Mouse (Mus musculus) lung, embryonic 15.5 days (tissue): ENCODE data around the gene Zscan4-ps1. TPM values are rescaled to one million over a fixed set of nuclear protein-coding genes. Genes with fewer than 3 reads are reported as not detected.
"Not testable (repeated sequence)": the region's sequence is repeated elsewhere in the genome, so short reads cannot be mapped to it uniquely, and the experiment has no call there.

Source experiments
- ATAC-seq: fragments of 200-750 bp; cut with Nextera tagmentation; 2 replicates; pipeline ENCODE4 v1.8.0; 2017; ENCODE audit warnings: moderate number of reproducible peaks, borderline replicate concordance; ENCODE audit not compliant: low FRiP score, low TSS enrichment; ENCODE audit errors: extremely low read depth
- H3K27ac ChIP-seq: fragments of 300-500 bp; sonication (generic); 2 replicates; pipeline ENCODE4 v1.5.1; 2015; ENCODE audit warnings: moderate library complexity, mild to moderate bottlenecking, inconsistent platforms
- H3K27me3 ChIP-seq: fragments of 300-500 bp; sonication (generic); 2 replicates; pipeline ENCODE4 v1.6.1; 2015; ENCODE audit warnings: inconsistent platforms
- H3K36me3 ChIP-seq: fragments of 300-500 bp; sonication (generic); 2 replicates; pipeline ENCODE4 v1.6.1; 2015; ENCODE audit warnings: inconsistent platforms
- H3K4me1 ChIP-seq: fragments of 300-500 bp; sonication (generic); 2 replicates; pipeline ENCODE4 v1.6.1; 2015; ENCODE audit warnings: inconsistent platforms
- H3K4me2 ChIP-seq: fragments of 300-500 bp; sonication (generic); 2 replicates; pipeline ENCODE4 v1.6.1; 2015; ENCODE audit warnings: inconsistent platforms, mild to moderate bottlenecking, moderate library complexity
- H3K4me3 ChIP-seq: fragments of 300-500 bp; sonication (generic); 2 replicates; pipeline ENCODE4 v1.5.1; 2015; ENCODE audit warnings: mild to moderate bottlenecking, inconsistent platforms
- H3K9ac ChIP-seq: fragments of 300-500 bp; sonication (generic); 2 replicates; pipeline ENCODE4 v1.6.1; 2015; ENCODE audit warnings: inconsistent platforms
- H3K9me3 ChIP-seq: fragments of 300-500 bp; sonication (generic); 2 replicates; pipeline ENCODE4 v1.6.1; 2016; ENCODE audit warnings: inconsistent platforms
- WGBS: fragments of 180-500 bp; shearing (Covaris S2); methylation state at CpG from one replicate; pipeline ENCODE4 v1.1.7; 2015; 5-methylcytosine and 5-hydroxymethylcytosine counted together
- polyA plus RNA-seq: library from polyadenylated mRNA; unstranded; fragments of >200 nt; fragmentation: Nextera tagmentation; extraction: Ambion mirVana; gene quantifications from 2 replicates; pipeline ENCODE4 v1.2.1, GENCODE M21; 2015

Zscan4-ps1 gene
- not detected in 2 replicates for polyA plus RNA-seq

- 87% methylated on average over 2 of the region's 2 CpGs for WGBS
- ATAC-seq, H3K9ac ChIP-seq, H3K36me3 ChIP-seq, H3K9me3 ChIP-seq, H3K4me2 ChIP-seq, H3K4me1 ChIP-seq, H3K27me3 ChIP-seq, H3K4me3 ChIP-seq, H3K27ac ChIP-seq: not testable (repeated sequence)
Observed at GRCm38 (mm10) chr7:11069591-11069990, at the start of gene Zscan4-ps1. TSS of gene Zscan4-ps1 (minus strand) at chr7:11069691.

Other genes with a start within 250 kb of the Zscan4-ps1 start
- gene Zscan4b, start 164.6 kb downstream of the Zscan4-ps1 start, polyA plus RNA-seq = not detected in 2 replicates
- not detected in 2 replicates for gene Zscan4c, start 63.9 kb downstream of the Zscan4-ps1 start, polyA plus RNA-seq
- not detected in 2 replicates for gene Zscan4d, start 96.5 kb upstream of the Zscan4-ps1 start, polyA plus RNA-seq
- not detected in 2 replicates for gene Zscan4e, start 241.0 kb upstream of the Zscan4-ps1 start, polyA plus RNA-seq